Mouse (Mus musculus) embryonic facial prominence, embryonic 10.5 days (tissue): Measurements from ENCODE around the gene Scrn2. TPM values are rescaled to one million over a fixed set of nuclear protein-coding genes. Genes with fewer than 3 reads are reported as not detected.
A peak's percentile ranks its signal among the peaks of the same experiment; 100 is the strongest.

Experiments
- DNase-seq: peaks from one replicate; pipeline ENCODE4 v3.0.0-alpha.2; 2017; ENCODE audit warnings: low spot score
- H3K27ac ChIP-seq: fragments of 300-500 bp; sonication (generic); replicated peaks from 2 replicates; pipeline ENCODE4 v1.5.1; 2016; ENCODE audit warnings: mild to moderate bottlenecking
- H3K27me3 ChIP-seq: fragments of 300-500 bp; sonication (generic); replicated peaks from 2 replicates; pipeline ENCODE4 v1.6.1; 2016; ENCODE audit warnings: low read depth, mild to moderate bottlenecking; ENCODE audit not compliant: poor library complexity, severe bottlenecking
- H3K36me3 ChIP-seq: fragments of 300-500 bp; sonication (generic); replicated peaks from 2 replicates; pipeline ENCODE4 v1.6.1; 2016; ENCODE audit warnings: mild to moderate bottlenecking, moderate library complexity
- H3K4me1 ChIP-seq: fragments of 300-500 bp; sonication (generic); 2 replicates; pipeline ENCODE4 v1.6.1; 2016
- H3K4me3 ChIP-seq: fragments of 300-500 bp; sonication (generic); 2 replicates; pipeline ENCODE4 v1.5.1; 2016; ENCODE audit warnings: mild to moderate bottlenecking, moderate library complexity
- H3K9me3 ChIP-seq: fragments of 300-500 bp; sonication (generic); 2 replicates; pipeline ENCODE4 v1.6.1; 2016; ENCODE audit warnings: mild to moderate bottlenecking
- whole genome bisulfite sequencing: fragments of 180-500 bp; shearing (Covaris S2); methylation state at CpG from one replicate; pipeline ENCODE4 v1.1.7; 2016; 5-methylcytosine and 5-hydroxymethylcytosine counted together
- polyA plus RNA-seq: library from polyadenylated mRNA; unstranded; fragments of >200 nt; fragmentation: Nextera tagmentation; extraction: Ambion mirVana; gene quantifications from 2 replicates; pipeline ENCODE4 v1.2.1, GENCODE M21; 2016

Scrn2 gene
- 43.5 and 43.8 TPM in 2 replicates for polyA plus RNA-seq

- peak within 1 kb of the TSS; percentile 76 for H3K4me3 ChIP-seq
- peak within 1 kb of the TSS; percentile 96 for H3K27ac ChIP-seq
- H3K9me3 ChIP-seq, result no peaks in the 10 kb centered on the region
- DNase-seq, result peak; percentile 93
- peaks cover 11% of the 10 kb centered on the region for H3K27me3 ChIP-seq
- 2% methylated on average over 25 of the region's 25 CpGs for WGBS
- H3K36me3 ChIP-seq, result peaks cover 26% of the 10 kb centered on the region
- peaks cover 36% of the 10 kb centered on the region for H3K4me1 ChIP-seq
Observed at GRCm38 (mm10) chr11:97029686-97030417, at the start of gene Scrn2. Scrn2 (plus strand) TSS chr11:97029938.

- 80% methylated on average over 5 of the region's 5 CpGs for WGBS
- Histone ChIP-seq H3K4me3 (no peak overlapping the region), H3K27ac (no peak overlapping the region), H3K4me1 (peaks cover 43% of the 10 kb centered on the region), H3K27me3 (peaks cover 35% of the 10 kb centered on the region), H3K9me3 (no peaks in the 10 kb centered on the region), H3K36me3 (no peaks in the 10 kb centered on the region)
- DNase-seq, result no peak
Observed at GRCm38 (mm10) chr11:96980021-96980420, 49.7 kb upstream of the Scrn2 start.

- Histone ChIP-seq H3K27ac (no peak overlapping the region), H3K9me3 (no peaks in the 10 kb centered on the region), H3K27me3 (peaks cover 49% of the 10 kb centered on the region), H3K36me3 (no peaks in the 10 kb centered on the region), H3K4me1 (peaks cover 40% of the 10 kb centered on the region), H3K4me3 (no peak overlapping the region)
- 72% methylated on average over 15 of the region's 15 CpGs for WGBS
- DNase-seq, result no peak
Observed at GRCm38 (mm10) chr11:96981461-96981860, 48.3 kb upstream of the Scrn2 start.

GRCm38 (mm10) chr11:96982355-96982754 lies 47.4 kb upstream of the Scrn2 start:
- H3K9me3 ChIP-seq, result no peaks in the 10 kb centered on the region
- peaks cover 37% of the 10 kb centered on the region for H3K4me1 ChIP-seq
- H3K4me3 ChIP-seq, result peak overlapping the region; percentile 38; the same call in 1 of the 2 replicates
- peak; percentile 84 for DNase-seq
- WGBS, result 3% methylated on average over 7 of the region's 7 CpGs
- no peaks in the 10 kb centered on the region for H3K36me3 ChIP-seq
- H3K27me3 ChIP-seq, result peaks cover 58% of the 10 kb centered on the region
- no peak overlapping the region for H3K27ac ChIP-seq

- 82% methylated on average over 7 of the region's 7 CpGs for WGBS
- DNase-seq, result no peak
- peak within 1 kb of the TSS; percentile 38; the same call in 1 of the 2 replicates for H3K4me3 ChIP-seq
Observed at GRCm38 (mm10) chr11:96982859-96983258, 46.9 kb upstream of the Scrn2 start, which contains the start of gene Sp2. Sp2 (minus strand) TSS chr11:96982959.

DNA sequence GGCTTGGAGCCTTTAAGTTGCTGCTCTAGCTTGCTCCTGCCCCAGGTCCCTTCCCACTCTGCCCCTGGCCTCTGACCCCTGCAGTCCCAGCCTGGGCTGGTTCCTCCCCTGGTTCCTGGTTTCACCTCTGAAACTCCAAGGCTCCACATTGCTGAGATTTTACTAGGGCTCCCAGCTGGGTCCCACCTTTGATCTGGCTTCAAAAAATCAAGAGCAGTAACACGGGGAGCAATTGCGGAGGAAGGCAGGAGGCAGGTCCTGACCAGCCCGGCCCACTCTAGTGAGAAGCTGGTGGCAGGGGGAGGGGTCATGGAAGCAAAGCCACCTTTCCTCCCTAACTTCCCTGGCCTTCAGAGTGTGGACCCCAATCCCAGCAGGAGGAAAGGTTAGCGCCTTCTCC lies 44.8 kb upstream of the Scrn2 start:
- Histone ChIP-seq H3K27ac (no peak overlapping the region; the same call in 1 of the 2 replicates), H3K4me1 (peaks cover 39% of the 10 kb centered on the region), H3K4me3 (0 out of 2 replicates have a peak overlapping the region, but pooled peaks have one; percentile 6), H3K9me3 (no peaks in the 10 kb centered on the region), H3K36me3 (no peaks in the 10 kb centered on the region), H3K27me3 (peaks cover 82% of the 10 kb centered on the region)
- WGBS, result 15% methylated on average over 4 of the region's 4 CpGs
- DNase-seq, result no peak

More at GRCm38 (mm10) chr11:96982859-96983258, 46.9 kb upstream of the Scrn2 start, which contains the start of gene Sp2:
- H3K27ac ChIP-seq, result no peak within 1 kb of the TSS
- no peaks in the 10 kb centered on the region for H3K36me3 ChIP-seq
- H3K9me3 ChIP-seq, result no peaks in the 10 kb centered on the region
- H3K4me1 ChIP-seq, result peaks cover 42% of the 10 kb centered on the region
- peaks cover 63% of the 10 kb centered on the region for H3K27me3 ChIP-seq

- Histone ChIP-seq H3K9me3 (no peaks in the 10 kb centered on the region), H3K36me3 (no peaks in the 10 kb centered on the region), H3K4me3 (no peak overlapping the region), H3K4me1 (peaks cover 43% of the 10 kb centered on the region), H3K27ac (no peak overlapping the region; the same call in 1 of the 2 replicates), H3K27me3 (peaks cover 85% of the 10 kb centered on the region)
- no peak for DNase-seq
- 54% methylated on average over 3 of the region's 3 CpGs for WGBS
Observed at GRCm38 (mm10) chr11:96986463-96986862, 43.3 kb upstream of the Scrn2 start.

DNA sequence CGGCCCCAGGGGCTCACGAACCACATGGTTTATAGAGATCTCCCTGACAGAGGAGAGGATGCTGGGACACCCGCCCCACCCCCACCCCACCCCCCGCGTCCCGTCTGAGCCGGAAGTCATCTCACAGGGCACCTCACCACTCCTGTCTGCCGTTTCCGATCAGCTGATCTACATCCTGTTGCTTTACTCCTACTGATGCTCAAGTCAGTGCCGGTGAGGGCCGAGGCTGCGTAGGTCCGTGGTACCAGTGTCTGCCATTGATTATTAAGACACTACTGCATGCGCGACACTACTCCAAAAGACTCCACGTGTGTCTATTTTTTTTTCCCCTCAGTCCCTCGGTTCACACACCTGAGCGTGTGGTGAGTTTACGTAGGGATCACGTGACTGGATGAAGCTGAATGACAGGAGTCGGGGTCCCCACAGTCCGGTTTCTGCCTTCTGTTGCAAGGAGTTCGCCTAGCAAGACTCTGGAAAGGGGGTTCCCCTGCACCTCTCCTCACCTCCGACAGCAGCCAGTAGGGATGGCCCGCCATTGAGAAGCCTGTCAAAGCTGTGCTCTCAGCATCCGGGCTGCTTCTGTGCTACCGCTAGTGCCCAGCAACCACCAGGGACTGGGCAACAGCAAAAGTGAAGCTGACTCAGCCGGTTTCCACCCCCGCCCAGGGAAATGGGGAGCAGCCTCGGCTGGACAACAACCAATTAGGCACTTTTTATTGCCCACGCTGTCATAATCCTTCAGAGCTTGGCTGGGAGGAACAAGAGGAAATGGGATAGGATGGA lies 41.7 kb upstream of the Scrn2 start:
- Histone ChIP-seq H3K27me3 (peaks cover 82% of the 10 kb centered on the region), H3K4me3 (peak overlapping the region; percentile 54), H3K36me3 (no peaks in the 10 kb centered on the region), H3K27ac (peak overlapping the region; percentile 8), H3K9me3 (no peaks in the 10 kb centered on the region), H3K4me1 (peaks cover 45% of the 10 kb centered on the region)
- peak; percentile 41 for DNase-seq
- WGBS, result 6% methylated on average over 31 of the region's 31 CpGs

DNA sequence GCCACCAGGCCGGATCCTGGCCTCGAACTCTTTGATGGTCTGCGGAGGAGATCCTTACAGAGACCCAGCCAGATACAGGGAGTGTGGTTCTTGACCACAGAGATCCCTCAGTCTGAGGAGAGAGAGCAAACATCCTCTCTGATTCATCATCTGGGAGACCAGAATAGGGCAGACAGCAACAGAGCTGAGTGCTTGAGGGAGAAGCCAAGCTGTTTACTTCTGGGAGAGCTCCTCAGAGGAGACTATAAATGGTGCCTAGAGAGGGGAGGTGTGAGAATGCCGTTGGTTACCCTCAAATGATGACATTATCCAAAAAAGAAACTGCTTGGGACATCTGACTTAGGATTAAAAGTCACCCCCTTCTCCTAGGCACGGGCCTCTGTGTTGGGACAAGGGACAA lies 38.2 kb upstream of the Scrn2 start:
- no peak for DNase-seq
- Histone ChIP-seq H3K27me3 (peaks cover 74% of the 10 kb centered on the region), H3K36me3 (no peaks in the 10 kb centered on the region), H3K27ac (no peak overlapping the region), H3K4me1 (peaks cover 65% of the 10 kb centered on the region), H3K9me3 (no peaks in the 10 kb centered on the region), H3K4me3 (no peak overlapping the region)
- WGBS, result 80% methylated on average over 5 of the region's 5 CpGs

GRCm38 (mm10) chr11:96992722-96993311 lies 36.9 kb upstream of the Scrn2 start:
- no peak for DNase-seq
- 30% methylated on average over 8 of the region's 8 CpGs for WGBS
- Histone ChIP-seq H3K36me3 (no peaks in the 10 kb centered on the region), H3K4me3 (no peak overlapping the region; the same call in 1 of the 2 replicates), H3K27me3 (peaks cover 74% of the 10 kb centered on the region), H3K27ac (peak overlapping the region; percentile 10), H3K4me1 (peaks cover 71% of the 10 kb centered on the region), H3K9me3 (no peaks in the 10 kb centered on the region)

- H3K27me3 ChIP-seq, result peaks cover 76% of the 10 kb centered on the region
- H3K4me3 ChIP-seq, result peak overlapping the region; percentile 1; the same call in 1 of the 2 replicates
- 9% methylated on average over 5 of the region's 5 CpGs for WGBS
- peaks cover 64% of the 10 kb centered on the region for H3K4me1 ChIP-seq
- H3K27ac ChIP-seq, result peak overlapping the region; percentile 49
- no peak for DNase-seq
- H3K9me3 ChIP-seq, result no peaks in the 10 kb centered on the region
- H3K36me3 ChIP-seq, result no peaks in the 10 kb centered on the region
Observed at GRCm38 (mm10) chr11:96995031-96995430, 34.7 kb upstream of the Scrn2 start.
